Comparison of ENCODE assay signal across 17 mouse cellular contexts in the genomic region with DNA sequence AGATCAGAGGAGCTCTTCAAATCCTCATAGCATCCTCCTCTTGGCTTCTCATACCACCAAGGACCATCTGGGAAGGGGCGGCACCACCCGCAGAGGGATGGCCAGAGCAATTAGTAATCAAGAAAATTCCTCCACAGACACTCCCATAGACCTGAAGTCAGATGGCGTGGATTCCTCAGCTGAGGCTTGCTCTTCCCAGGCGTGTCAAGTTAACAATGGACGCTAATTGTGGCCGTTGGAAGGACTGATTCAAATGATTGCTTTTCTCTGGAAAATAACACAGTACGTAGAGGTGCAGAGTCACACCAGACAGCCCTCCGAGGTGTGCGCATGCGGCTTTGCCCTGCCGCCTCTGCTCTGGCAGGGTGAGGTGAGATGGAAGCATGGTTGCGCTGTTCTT.
DNase-seq lines count a peak whose midpoint lies in the region; TF ChIP-seq lines count a peak whose summit lies in the region.
"Had no signal": no experiment of that assay in that cellular context is flagged by ENCODE, and none has a peak within 500 bp of the region (broad histone marks: within the 10 kb centered on the region; RNA-seq: fewer than 3 reads in every experiment).

No protein-coding gene starts in this region.

- DNase-seq in heart, adult 11 months = peak; percentile 67
- DNase-seq in heart, adult 9 months (ENCODE audit: low spot score in 2 of 2) = no peak
- DNase-seq in R1 (ENCODE audit: low read depth, low spot score) = peak; percentile 30
- no peak for DNase-seq in thymus, postnatal 14 days
- DNase-seq in layer of hippocampus, adult 18-20 months (ENCODE audit: low spot score in 2 of 2) = no peak
- no peak for DNase-seq in layer of hippocampus, adult 8-10 months (ENCODE audit: low spot score in 2 of 2)
- DNase-seq: cerebellum, adult 2 months; gastrocnemius, adult 2 months; gastrocnemius, postnatal 36 days; heart, adult 18-20 months; heart, postnatal 14 days had no signal

- peak overlapping the region; percentile 49 for H3K27ac ChIP-seq in olfactory bulb, adult 2 months (ENCODE audit: insufficient read depth, low read depth, low read length)
- H3K27ac ChIP-seq: embryonic facial prominence, embryonic 10.5 days; forebrain, embryonic 15.5 days; gastrocnemius, adult 2 months; heart, embryonic 15.5 days; hindbrain, embryonic 13.5 days; hindbrain, postnatal 0 days had no signal

- peaks cover 16% of the 10 kb centered on the region for H3K4me1 ChIP-seq in olfactory bulb, adult 2 months (ENCODE audit: control insufficient read depth, insufficient read depth, low read length)
- H3K4me1 ChIP-seq: embryonic facial prominence, embryonic 10.5 days; forebrain, embryonic 15.5 days; heart, embryonic 15.5 days; hindbrain, embryonic 13.5 days had no signal

- TF ChIP-seq CTCF in olfactory bulb, adult 2 months (IDR thresholded peaks at IDR 0.05; ENCODE audit: insufficient read depth, low read depth, low read length) = no peak

- no peak for TF ChIP-seq POLR2A in olfactory bulb, adult 2 months (IDR thresholded peaks at IDR 0.05; ENCODE audit: insufficient read depth, low read depth, low read length)

- WGBS in olfactory bulb, adult 2 months = 34% methylated on average over 12 of the region's 12 CpGs

- no peak overlapping the region; the same call in 1 of the 2 replicates for H3K4me3 ChIP-seq in olfactory bulb, adult 2 months (ENCODE audit: insufficient read depth, low read depth, low read length)
- H3K4me3 ChIP-seq: embryonic facial prominence, embryonic 10.5 days; forebrain, embryonic 15.5 days; gastrocnemius, adult 2 months; heart, embryonic 15.5 days; hindbrain, embryonic 13.5 days had no signal

Comparison
In these comparisons a context has a peak if more than half of its experiments do, and no peak if none do; other contexts are left out.
1. DNase-seq: peak in heart, adult 11 months (single experiment) and R1 (single experiment); none in heart, adult 9 months (0 of 2), thymus, postnatal 14 days (single experiment), layer of hippocampus, adult 18-20 months (0 of 2) and layer of hippocampus, adult 8-10 months (0 of 2).